Mouse (Mus musculus) spleen, postnatal 10 days (tissue): ENCODE measurements around the gene Gpd1.
"Not testable (repeated sequence)": the region's sequence is repeated elsewhere in the genome, so short reads cannot be mapped to it uniquely, and the experiment has no call there.

ENCODE experiments used
- DNase-seq, 2 experiments: peaks; one replicate each; pipeline ENCODE4 v3.0.0; 2021 to 2022; ENCODE audit warnings: low spot score in 2 of 2

Gene Gpd1

GRCm38 (mm10) chr15:99771601-99772276 is 54.4 kb downstream of the Gpd1 start:
- no peak for DNase-seq

- DNase-seq = peak; percentile 63 to 80
Observed at GRCm38 (mm10) chr15:99772277-99772880, 55.1 kb downstream of the Gpd1 start.

- not testable (repeated sequence) for DNase-seq
Observed at GRCm38 (mm10) chr15:99772881-99772924, 55.4 kb downstream of the Gpd1 start, which contains the start of gene Cers5. Gene Cers5, minus strand, starts transcription at chr15:99772885.

GRCm38 (mm10) chr15:99772925-99773324 is 55.6 kb downstream of the Gpd1 start:
- no peak for DNase-seq
